24 mouse cellular contexts compared by ENCODE assay signal in genomic region chr4:58617261-58617660, GRCm38 (mm10).
A peak's percentile ranks its signal among the peaks of the same experiment; 100 is the strongest.
DNase-seq lines count a peak whose midpoint lies in the region; ATAC-seq lines count a peak whose summit lies in the region.
"Had no signal": no experiment of that assay in that cellular context is flagged by ENCODE, and none has a peak within 500 bp of the region (broad histone marks: within the 10 kb centered on the region; RNA-seq: fewer than 3 reads in every experiment).

No protein-coding gene starts in this region.

- intact Hi-C loops in heart, postnatal 14 days (cut with DNase I): no loop called here

- H3K27ac ChIP-seq in heart, embryonic 11.5 days (ENCODE audit: low read depth, low read length): no peak overlapping the region
- H3K27ac ChIP-seq in hindbrain, embryonic 11.5 days (ENCODE audit: low read depth, low read length): no peak overlapping the region
- H3K27ac ChIP-seq: forebrain, embryonic 10.5 days; heart, embryonic 15.5 days; hindbrain, postnatal 0 days; left cerebral cortex, adult 2 months; liver, embryonic 14.5 days; macrophage; midbrain, embryonic 10.5 days had no signal

- no peak overlapping the region for H3K4me3 ChIP-seq in heart, embryonic 11.5 days (ENCODE audit: low read depth, low read length)
- no peak overlapping the region for H3K4me3 ChIP-seq in hindbrain, embryonic 11.5 days (ENCODE audit: low read depth, low read length)
- H3K4me3 ChIP-seq: forebrain, embryonic 10.5 days; heart, embryonic 15.5 days; left cerebral cortex, adult 2 months; midbrain, embryonic 10.5 days had no signal

- no peak overlapping the region for H3K4me2 ChIP-seq in heart, embryonic 11.5 days
- H3K4me2 ChIP-seq in hindbrain, embryonic 11.5 days (replicated peaks; ENCODE audit: low read depth, low read length): no peak overlapping the region
- H3K4me2 ChIP-seq: heart, embryonic 15.5 days had no signal

- no peaks in the 10 kb centered on the region for H3K9me3 ChIP-seq in heart, embryonic 11.5 days (replicated peaks; ENCODE audit: control insufficient read depth, low read length)
- H3K9me3 ChIP-seq in hindbrain, embryonic 11.5 days (ENCODE audit: control insufficient read depth, low read length): no peaks in the 10 kb centered on the region
- H3K9me3 ChIP-seq: forebrain, embryonic 10.5 days; heart, embryonic 15.5 days; midbrain, embryonic 10.5 days had no signal

- no peak for ATAC-seq in heart, embryonic 11.5 days (replicated peaks; ENCODE audit: insufficient number of reproducible peaks, low FRiP score, low TSS enrichment)
- ATAC-seq in hindbrain, embryonic 11.5 days (ENCODE audit: low FRiP score): no peak
- ATAC-seq: forebrain, postnatal 0 days; hindbrain, postnatal 0 days had no signal

- no peaks in the 10 kb centered on the region for H3K27me3 ChIP-seq in heart, embryonic 11.5 days (ENCODE audit: control insufficient read depth, insufficient read depth, low read length)
- no peaks in the 10 kb centered on the region for H3K27me3 ChIP-seq in hindbrain, embryonic 11.5 days (ENCODE audit: control insufficient read depth, insufficient read depth, low read length)
- H3K27me3 ChIP-seq: heart, embryonic 15.5 days had no signal

- no peaks in the 10 kb centered on the region for H3K4me1 ChIP-seq in heart, embryonic 11.5 days (ENCODE audit: control insufficient read depth, insufficient read depth, low read length)
- no peaks in the 10 kb centered on the region for H3K4me1 ChIP-seq in hindbrain, embryonic 11.5 days (replicated peaks; ENCODE audit: control insufficient read depth, insufficient read depth, low read length)
- H3K4me1 ChIP-seq: forebrain, embryonic 10.5 days; heart, embryonic 15.5 days; midbrain, embryonic 10.5 days had no signal

- DNase-seq in heart, adult 11 months: peak; percentile 98
- DNase-seq in lung, postnatal 25 days (ENCODE audit: low spot score): peak; percentile 11
- no peak for DNase-seq in lung, postnatal 14 days
- peak; percentile 22 to 26 for DNase-seq in heart, postnatal 14 days
- DNase-seq in hindbrain, embryonic 11.5 days (ENCODE audit: low spot score): no peak
- no peak for DNase-seq in ovary, postnatal 14 days (ENCODE audit: low spot score)
- DNase-seq: adrenal gland, postnatal 36 days; B cell, adult 2 months; cerebellum, adult 11-12 months; cerebellum, postnatal 14 days; embryo, embryonic 11 days; forebrain, postnatal 0 days; kidney, adult 18-20 months; kidney, postnatal 25 days; left cerebral cortex, postnatal 4 days; right cerebral cortex, postnatal 25 days had no signal

- no peaks in the 10 kb centered on the region for H3K36me3 ChIP-seq in heart, embryonic 11.5 days (ENCODE audit: control insufficient read depth, insufficient read depth, low read length)
- no peaks in the 10 kb centered on the region for H3K36me3 ChIP-seq in hindbrain, embryonic 11.5 days (ENCODE audit: control insufficient read depth, insufficient read depth, low read length)
- H3K36me3 ChIP-seq: forebrain, embryonic 10.5 days; heart, embryonic 15.5 days; midbrain, embryonic 10.5 days had no signal

- H3K9ac ChIP-seq in heart, embryonic 11.5 days (ENCODE audit: low read depth, low read length): no peak overlapping the region
- H3K9ac ChIP-seq in hindbrain, embryonic 11.5 days (ENCODE audit: low read depth, low read length): no peak overlapping the region
- H3K9ac ChIP-seq: forebrain, postnatal 0 days; heart, embryonic 15.5 days; liver, embryonic 14.5 days had no signal

- 81% methylated on average over 3 of the region's 3 CpGs for WGBS in heart, embryonic 11.5 days (ENCODE audit: insufficient replicate concordance)
- 93% methylated on average over 3 of the region's 3 CpGs for WGBS in hindbrain, embryonic 11.5 days

Comparison
In these comparisons a context has a peak if more than half of its experiments do, and no peak if none do; other contexts are left out.
1. DNase-seq: peak in heart, adult 11 months (single experiment), lung, postnatal 25 days (single experiment) and heart, postnatal 14 days (2 of 2); none in lung, postnatal 14 days (single experiment), hindbrain, embryonic 11.5 days (single experiment) and ovary, postnatal 14 days (single experiment).